Mouse (Mus musculus) hindbrain, embryonic 11.5 days (tissue): Measurements from ENCODE around the gene Lamtor1. TPM values are rescaled to one million over a fixed set of nuclear protein-coding genes. Genes with fewer than 3 reads are reported as not detected.

ENCODE experiments used
- ATAC-seq: fragments of 200-750 bp; cut with Nextera tagmentation; 2 replicates; pipeline ENCODE4 v1.8.0; 2017; ENCODE audit warnings: mild to moderate bottlenecking, moderate TSS enrichment, moderate library complexity; ENCODE audit not compliant: low FRiP score
- DNase-seq: peaks from one replicate; pipeline ENCODE4 v3.0.0-alpha.2; 2015; ENCODE audit warnings: low spot score
- H3K27ac ChIP-seq: fragments of 300-500 bp; sonication (generic); 2 replicates; pipeline ENCODE4 v1.5.1; 2014; ENCODE audit warnings: mild to moderate bottlenecking, low read depth, low read length
- H3K27me3 ChIP-seq: fragments of 300-500 bp; sonication (generic); 2 replicates; pipeline ENCODE4 v1.6.1; 2014; ENCODE audit warnings: mild to moderate bottlenecking, low read length, moderate library complexity, mixed read lengths; ENCODE audit not compliant: control insufficient read depth, insufficient read depth
- H3K36me3 ChIP-seq: fragments of 300-500 bp; sonication (generic); 2 replicates; pipeline ENCODE4 v1.6.1; 2014; ENCODE audit warnings: mild to moderate bottlenecking, low read length, moderate library complexity, mixed read lengths; ENCODE audit not compliant: control insufficient read depth, insufficient read depth
- H3K4me1 ChIP-seq: fragments of 300-500 bp; sonication (generic); replicated peaks from 2 replicates; pipeline ENCODE4 v1.6.1; 2014; ENCODE audit warnings: low read length, mixed read lengths; ENCODE audit not compliant: control insufficient read depth, insufficient read depth
- H3K4me2 ChIP-seq: fragments of 300-500 bp; sonication (generic); replicated peaks from 2 replicates; pipeline ENCODE4 v1.6.1; 2014; ENCODE audit warnings: mild to moderate bottlenecking, low read depth, low read length
- H3K4me3 ChIP-seq: fragments of 300-500 bp; sonication (generic); 2 replicates; pipeline ENCODE4 v1.5.1; 2014; ENCODE audit warnings: low read depth, low read length
- H3K9ac ChIP-seq: fragments of 300-500 bp; sonication (generic); 2 replicates; pipeline ENCODE4 v1.6.1; 2014; ENCODE audit warnings: low read depth, low read length
- H3K9me3 ChIP-seq: fragments of 300-500 bp; sonication (generic); 2 replicates; pipeline ENCODE4 v1.6.1; 2016; ENCODE audit warnings: low read length; ENCODE audit not compliant: control insufficient read depth
- WGBS: fragments of 180-500 bp; shearing (Covaris S2); extraction: QIAGEN DNeasy Blood & Tissue Kit; methylation state at CpG from one replicate; pipeline ENCODE4 v1.1.7; 2014; 5-methylcytosine and 5-hydroxymethylcytosine counted together
- polyA plus RNA-seq: library from polyadenylated mRNA; unstranded; fragments of >200 nt; fragmentation: Nextera tagmentation; extraction: Ambion mirVana; gene quantifications from 2 replicates; pipeline ENCODE4 v1.2.1, GENCODE M21; 2014

Gene Lamtor1
- polyA plus RNA-seq, 1 experiment from 2014 or later: 127 TPM

DNA sequence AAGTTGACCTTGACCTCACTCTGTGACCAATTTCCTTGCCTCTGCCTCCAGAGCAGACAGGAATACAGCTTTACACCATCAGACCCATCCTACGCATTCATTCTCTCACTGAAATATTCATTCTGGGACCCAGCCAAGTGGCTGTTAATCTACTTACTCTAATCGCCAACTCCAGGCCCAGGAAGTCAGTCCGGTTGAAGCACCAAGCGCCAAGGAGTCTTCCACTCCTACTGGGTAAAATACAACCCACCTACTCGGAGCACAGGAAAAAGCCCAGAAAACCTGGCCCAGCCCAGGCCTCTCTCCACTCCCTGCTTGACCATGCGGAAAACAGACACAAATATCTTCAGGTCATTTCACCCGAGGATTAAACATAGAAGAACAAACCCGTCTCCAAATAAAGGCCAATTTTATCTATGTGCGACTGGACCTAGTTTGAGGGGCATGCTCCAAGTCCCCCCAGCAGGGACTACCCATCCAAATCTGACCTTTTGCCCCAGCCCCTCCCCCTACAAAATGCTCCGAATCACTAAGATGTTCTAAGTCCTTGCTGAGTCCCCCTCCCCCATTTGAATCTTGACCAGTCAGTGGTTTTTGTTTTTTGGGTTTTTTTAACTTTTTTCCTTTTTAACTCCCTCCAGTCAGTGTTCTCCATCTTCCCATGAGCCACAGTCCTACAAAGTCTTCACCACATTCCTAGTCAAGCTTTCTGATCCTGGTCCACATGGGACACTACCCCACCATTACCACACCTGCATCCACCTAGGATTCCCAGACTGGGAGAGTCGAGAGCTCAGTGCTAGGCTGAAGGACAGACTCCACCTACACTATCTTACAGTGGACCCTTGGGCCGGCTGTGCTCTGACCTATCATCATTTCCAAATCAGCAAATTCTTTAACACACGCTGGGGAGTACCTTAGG, 37.2 kb upstream of the Lamtor1 start:
- no peaks in the 10 kb centered on the region for H3K9me3 ChIP-seq

DNA sequence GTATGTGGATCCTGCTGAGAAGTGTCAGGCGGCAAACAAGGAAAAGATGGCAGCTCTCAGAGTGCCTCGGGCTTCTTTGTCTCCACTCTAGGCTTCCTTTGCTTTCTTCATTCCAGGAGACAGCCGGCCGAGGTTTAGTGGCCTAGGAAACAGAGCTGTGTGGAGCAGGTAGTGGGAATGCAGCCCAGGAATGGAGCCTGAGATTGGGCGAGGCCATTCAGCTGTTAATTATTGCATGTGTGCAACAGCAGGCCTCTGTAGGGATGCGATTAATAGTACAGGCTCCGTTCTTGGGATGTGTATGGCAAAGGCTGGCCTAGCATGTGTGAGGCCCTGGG, 36.6 kb upstream of the Lamtor1 start:
- H3K4me1 ChIP-seq: no peaks in the 10 kb centered on the region
- no peaks in the 10 kb centered on the region for H3K27me3 ChIP-seq
- ATAC-seq (no peak), DNase-seq (peak; percentile 10)
- 55% methylated on average over 7 of the region's 7 CpGs for WGBS
- no peaks in the 10 kb centered on the region for H3K9me3 ChIP-seq
- H3K27ac ChIP-seq: no peak overlapping the region
- no peak overlapping the region for H3K9ac ChIP-seq
- H3K4me3 ChIP-seq: no peak overlapping the region
- H3K36me3 ChIP-seq: no peaks in the 10 kb centered on the region
- no peak overlapping the region for H3K4me2 ChIP-seq

More for the DNA sequence above, 37.2 kb upstream of the Lamtor1 start:
- no peak for ATAC-seq
- Histone ChIP-seq H3K4me2 (no peak overlapping the region), H3K27ac (no peak overlapping the region), H3K9ac (no peak overlapping the region), H3K36me3 (no peaks in the 10 kb centered on the region), H3K27me3 (no peaks in the 10 kb centered on the region), H3K4me1 (no peaks in the 10 kb centered on the region), H3K4me3 (no peak overlapping the region)
- WGBS: 56% methylated on average over 13 of the region's 13 CpGs
- no peak for DNase-seq

DNA sequence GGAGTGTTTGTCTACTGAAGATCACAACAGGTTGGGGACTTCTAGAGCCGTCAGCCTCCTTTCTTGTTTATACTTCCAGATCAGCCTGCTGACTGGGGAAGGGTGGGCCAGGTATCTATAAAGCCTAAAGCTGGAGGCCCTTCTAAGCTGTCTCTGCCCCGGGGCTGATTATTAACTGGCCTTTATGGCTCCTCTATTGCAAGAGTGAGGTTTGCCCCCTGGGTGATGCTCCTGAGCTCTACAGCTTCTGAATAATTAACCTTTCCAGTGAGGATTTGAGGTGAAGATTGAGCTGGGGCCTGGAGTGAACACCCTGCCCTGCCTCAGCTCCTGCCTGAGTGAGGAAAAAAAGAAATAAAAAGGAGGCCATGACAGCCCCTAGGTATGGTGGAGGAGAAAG, 35.1 kb upstream of the Lamtor1 start, which contains the start of gene Folr1:
Gene Folr1 (minus strand): TSS at position 160 of the 400 bp plus-strand sequence.
- 66% methylated on average over 2 of the region's 2 CpGs for WGBS
- no peaks in the 10 kb centered on the region for H3K4me1 ChIP-seq

DNA sequence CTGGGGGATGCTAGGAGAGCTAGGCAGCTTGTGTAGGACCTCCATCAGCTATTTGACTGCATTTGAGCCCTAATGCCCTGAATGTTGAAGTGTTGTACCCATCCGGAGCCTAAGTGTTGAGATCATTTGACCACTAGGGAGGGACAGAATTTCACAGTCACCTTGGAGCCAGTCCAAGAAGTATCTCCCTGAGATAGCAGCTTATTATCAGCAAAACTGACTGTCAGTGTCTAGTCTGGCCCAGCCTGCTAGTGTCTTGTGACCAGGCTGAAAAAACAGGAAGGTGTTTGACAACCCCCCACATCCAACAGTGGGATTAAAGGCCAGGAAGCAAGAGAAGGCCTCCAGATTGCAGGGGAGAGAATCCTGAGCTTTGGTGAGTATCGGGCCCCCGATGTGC, 34.4 kb upstream of the Lamtor1 start:
- H3K9me3 ChIP-seq: no peaks in the 10 kb centered on the region
- H3K27me3 ChIP-seq: no peaks in the 10 kb centered on the region
- no peak for ATAC-seq
- no peaks in the 10 kb centered on the region for H3K4me1 ChIP-seq
- no peaks in the 10 kb centered on the region for H3K36me3 ChIP-seq
- WGBS: 90% methylated on average over 3 of the region's 3 CpGs
- no peak overlapping the region for H3K4me2 ChIP-seq
- no peak for DNase-seq
- H3K9ac ChIP-seq: no peak overlapping the region
- H3K4me3 ChIP-seq: no peak overlapping the region
- no peak overlapping the region for H3K27ac ChIP-seq

More for the DNA sequence above, 35.1 kb upstream of the Lamtor1 start, which contains the start of gene Folr1:
- Histone ChIP-seq H3K36me3 (no peaks in the 10 kb centered on the region), H3K27ac (no peak within 1 kb of the TSS), H3K4me2 (no peak within 1 kb of the TSS), H3K9ac (no peak within 1 kb of the TSS), H3K4me3 (no peak within 1 kb of the TSS), H3K9me3 (no peaks in the 10 kb centered on the region), H3K27me3 (no peaks in the 10 kb centered on the region)
- DNase-seq: no peak
- no peak for ATAC-seq

DNA sequence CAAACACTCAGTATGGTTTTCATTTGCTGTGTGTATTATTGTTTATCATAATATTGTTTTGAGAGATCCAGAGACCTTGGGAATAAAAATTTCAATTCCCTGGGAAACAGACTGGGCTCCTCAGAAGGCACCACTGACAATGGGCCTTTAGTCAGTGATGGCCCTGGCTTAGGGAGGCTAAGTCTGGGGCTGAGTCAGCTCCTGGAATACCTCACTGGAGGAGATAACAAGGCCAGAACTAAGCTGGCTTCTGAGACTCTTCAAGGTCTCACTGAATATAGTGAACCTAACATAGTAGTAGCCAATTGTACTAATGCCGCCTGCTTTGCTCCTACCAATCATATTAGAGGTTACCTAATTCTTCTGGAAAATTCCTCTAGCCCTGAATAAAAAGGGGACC, 29.7 kb upstream of the Lamtor1 start:
- ATAC-seq (no peak), DNase-seq (no peak)
- H3K4me2 ChIP-seq: no peak overlapping the region
- no peaks in the 10 kb centered on the region for H3K4me1 ChIP-seq
- no peak overlapping the region for H3K9ac ChIP-seq
- WGBS: 92% methylated on average over 1 of the region's 1 CpGs
- no peak overlapping the region for H3K4me3 ChIP-seq
- H3K9me3 ChIP-seq: no peaks in the 10 kb centered on the region
- H3K27me3 ChIP-seq: no peaks in the 10 kb centered on the region
- no peak overlapping the region for H3K27ac ChIP-seq
- no peaks in the 10 kb centered on the region for H3K36me3 ChIP-seq

DNA sequence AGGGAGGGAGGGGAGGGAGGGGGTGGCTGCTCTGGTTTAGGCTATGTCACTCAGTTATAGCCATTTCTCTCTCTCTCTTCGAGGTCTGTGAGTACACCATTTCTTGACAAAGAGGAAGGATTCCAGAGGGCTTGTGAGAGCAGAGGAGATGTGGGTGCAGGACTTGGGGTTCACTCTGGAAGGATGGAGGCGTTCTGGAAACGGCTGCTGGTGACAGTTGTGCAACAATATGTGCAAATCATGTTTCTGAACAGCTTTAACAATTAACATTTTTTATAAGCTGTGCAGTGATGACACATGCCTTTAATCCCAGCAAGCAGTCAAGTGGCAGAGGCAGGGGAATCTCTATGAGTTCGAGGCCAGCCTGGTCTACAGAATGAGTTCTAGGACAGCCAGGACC, 24.8 kb upstream of the Lamtor1 start:
- WGBS: 75% methylated on average over 4 of the region's 4 CpGs
- no peak for ATAC-seq

DNA sequence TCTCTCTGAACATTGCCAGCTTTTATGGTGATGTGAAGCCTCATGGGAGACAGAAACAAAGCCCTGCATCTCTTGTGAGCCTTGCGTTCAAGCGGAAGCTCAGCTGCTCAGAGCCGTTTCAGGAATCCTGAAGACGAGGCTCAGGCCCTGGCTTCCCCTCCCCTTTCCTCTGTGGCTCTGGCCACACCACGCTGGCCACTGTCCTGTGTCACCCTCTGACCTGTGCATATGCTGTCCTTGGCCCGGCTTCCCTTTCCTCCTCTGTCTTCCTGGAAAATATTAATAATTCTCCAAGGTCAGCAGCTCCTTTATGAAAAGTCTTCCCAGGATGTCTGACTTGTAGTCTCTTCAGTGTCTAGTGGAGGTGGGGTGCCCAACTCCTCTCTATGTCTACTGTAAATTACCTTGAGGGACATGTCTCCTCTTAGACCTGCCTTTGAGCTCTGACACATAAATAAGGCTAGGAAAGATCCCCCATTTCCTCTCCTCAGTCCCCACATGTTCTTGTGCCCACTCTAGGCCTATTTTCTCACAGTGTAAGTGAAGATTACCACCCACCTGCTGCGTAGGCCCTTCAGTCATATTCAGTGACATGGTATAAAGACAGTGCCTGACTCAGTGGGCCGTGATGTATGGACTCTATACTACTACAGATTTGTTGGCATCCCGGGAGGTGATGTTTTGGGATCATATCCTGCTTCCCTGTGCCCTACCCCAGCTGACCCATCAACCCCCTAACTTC, 23.1 kb upstream of the Lamtor1 start:
- no peaks in the 10 kb centered on the region for H3K4me1 ChIP-seq
- H3K9ac ChIP-seq: no peak overlapping the region
- no peak overlapping the region for H3K4me2 ChIP-seq
- WGBS: 61% methylated on average over 9 of the region's 9 CpGs
- H3K27me3 ChIP-seq: no peaks in the 10 kb centered on the region
- H3K36me3 ChIP-seq: no peaks in the 10 kb centered on the region
- no peak overlapping the region for H3K27ac ChIP-seq
- DNase-seq (no peak), ATAC-seq (no peak)
- no peak overlapping the region for H3K4me3 ChIP-seq
- no peaks in the 10 kb centered on the region for H3K9me3 ChIP-seq

More for the DNA sequence above, 24.8 kb upstream of the Lamtor1 start:
- H3K4me3 ChIP-seq: no peak overlapping the region
- H3K27ac ChIP-seq: no peak overlapping the region
- H3K27me3 ChIP-seq: no peaks in the 10 kb centered on the region
- H3K4me2 ChIP-seq: no peak overlapping the region
- no peak overlapping the region for H3K9ac ChIP-seq
- no peaks in the 10 kb centered on the region for H3K9me3 ChIP-seq
- no peaks in the 10 kb centered on the region for H3K4me1 ChIP-seq
- H3K36me3 ChIP-seq: no peaks in the 10 kb centered on the region
- DNase-seq: no peak

DNA sequence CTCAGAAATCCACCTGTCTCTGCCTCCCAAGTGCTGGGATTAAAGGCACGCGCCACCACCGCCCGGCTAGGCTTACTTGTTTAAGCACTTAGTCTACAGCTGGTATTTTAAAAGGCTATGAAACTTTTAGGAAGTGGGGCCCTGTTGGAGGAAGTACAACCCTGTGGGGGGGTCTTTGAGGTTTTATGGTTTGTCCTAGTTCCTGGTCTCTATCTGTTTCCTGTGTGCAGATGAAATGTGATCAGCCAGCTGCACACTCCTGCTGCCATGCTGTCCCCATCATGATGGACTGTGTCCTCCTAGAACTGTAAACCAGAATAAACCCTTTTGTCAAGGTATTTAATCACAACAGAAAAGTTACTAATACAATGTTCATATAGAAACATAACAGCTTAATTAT, 21.5 kb upstream of the Lamtor1 start:
- no peaks in the 10 kb centered on the region for H3K9me3 ChIP-seq
- DNase-seq: no peak
- H3K4me2 ChIP-seq: no peak overlapping the region
- H3K36me3 ChIP-seq: no peaks in the 10 kb centered on the region
- no peaks in the 10 kb centered on the region for H3K27me3 ChIP-seq
- H3K27ac ChIP-seq: no peak overlapping the region
- WGBS: 100% methylated on average over 4 of the region's 4 CpGs
- no peak overlapping the region for H3K9ac ChIP-seq
- no peak overlapping the region for H3K4me3 ChIP-seq
- no peaks in the 10 kb centered on the region for H3K4me1 ChIP-seq
- no peak for ATAC-seq
